Mouse (Mus musculus) kidney, postnatal 4 days (tissue): ENCODE measurements around the gene Gm3642.
"Not testable (repeated sequence)": the region's sequence is repeated elsewhere in the genome, so short reads cannot be mapped to it uniquely, and the experiment has no call there.

Experiments
- DNase-seq, 2 experiments: peaks; one replicate each; pipeline ENCODE4 v3.0.0; 2021; ENCODE audit warnings: mixed read lengths in 2 of 2

The Gm3642 gene

GRCm38 (mm10) chr14:6840211-6840610, at the start of gene Gm3642:
Gm3642 (minus strand) TSS chr14:6840311.
- DNase-seq: not testable (repeated sequence)

- DNase-seq: peak; percentile 13 to 27
These were observed 49.5 kb upstream of the Gm3642 start, which contains the start of gene Gm3667 for GRCm38 (mm10) chr14:6889521-6890012. Gm3667 (minus strand) TSS chr14:6889962.

- DNase-seq: peak in 1 of 2 experiments; percentile 4
These were observed 48.7 kb upstream of the Gm3642 start for GRCm38 (mm10) chr14:6888811-6889210.

- not testable (repeated sequence) for DNase-seq
These were observed 16.8 kb downstream of the Gm3642 start for GRCm38 (mm10) chr14:6823297-6823696.
